ENCODE assay signal across 28 mouse cellular contexts in the genomic region with DNA sequence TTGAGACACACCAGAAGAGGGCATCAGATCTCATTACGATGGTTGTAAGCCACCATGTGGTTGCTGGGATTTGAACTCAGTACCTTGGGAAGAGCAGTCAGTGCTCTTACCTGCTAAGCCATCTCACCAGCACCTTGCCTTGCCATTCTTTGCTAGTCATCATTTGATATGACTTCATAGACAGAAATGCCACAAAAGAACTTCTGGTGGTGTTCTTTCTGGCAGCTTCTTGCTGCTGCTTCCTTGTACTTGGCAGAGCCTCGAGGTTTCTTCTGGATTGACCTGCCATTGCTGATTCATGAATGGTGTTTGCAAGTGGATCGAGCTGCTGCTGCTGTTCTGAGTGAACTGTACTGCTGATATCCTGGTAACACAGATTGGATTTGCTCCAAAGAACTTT. TPM values are rescaled to one million over a fixed set of nuclear protein-coding genes. Genes with fewer than 3 reads are reported as not detected.
"Had no signal": no experiment of that assay in that cellular context is flagged by ENCODE, and none has a peak within 500 bp of the region (broad histone marks: within the 10 kb centered on the region; RNA-seq: fewer than 3 reads in every experiment).

No protein-coding gene starts in this region.

- H3K4me3 ChIP-seq: heart, adult 2 months; heart, embryonic 12.5 days; hindbrain, embryonic 10.5 days; hindbrain, embryonic 12.5 days; intestine, embryonic 15.5 days; limb, embryonic 10.5 days; limb, embryonic 12.5 days; liver, embryonic 13.5 days had no signal

- H3K4me1 ChIP-seq: heart, embryonic 12.5 days; hindbrain, embryonic 10.5 days; hindbrain, embryonic 12.5 days; intestine, embryonic 15.5 days; liver, embryonic 13.5 days had no signal

- H3K9me3 ChIP-seq: hindbrain, embryonic 10.5 days; intestine, embryonic 15.5 days; limb, embryonic 10.5 days had no signal

- H3K27me3 ChIP-seq: heart, embryonic 12.5 days; hindbrain, embryonic 12.5 days; intestine, embryonic 15.5 days; limb, embryonic 12.5 days; liver, embryonic 13.5 days had no signal

- DNase-seq: gastrocnemius, postnatal 14 days; gastrocnemius, postnatal 36 days; heart, adult 11 months; heart, adult 2 months; heart, postnatal 10 days; heart, postnatal 4 days; kidney, adult 18-20 months; kidney, adult 8-10 months; kidney, postnatal 10 days; kidney, postnatal 36 days; layer of hippocampus, adult 9-11 months; layer of hippocampus, postnatal 36 days; liver; liver, embryonic 13.5 days had no signal

- ATAC-seq: hindbrain, embryonic 16.5 days; intestine, embryonic 15.5 days; intestine, postnatal 0 days had no signal

- H3K27ac ChIP-seq: heart, adult 2 months; hindbrain, embryonic 10.5 days; hindbrain, embryonic 12.5 days; hindbrain, embryonic 14.5 days; intestine, embryonic 15.5 days; limb, embryonic 10.5 days; limb, embryonic 12.5 days; liver, embryonic 13.5 days had no signal

- H3K36me3 ChIP-seq: heart, embryonic 12.5 days; hindbrain, embryonic 10.5 days; hindbrain, embryonic 12.5 days; intestine, embryonic 15.5 days; limb, embryonic 10.5 days; limb, embryonic 12.5 days; liver, embryonic 13.5 days had no signal

RNA-seq across cellular contexts. Expression of a gene that starts 13.1 kb away (rescaled TPM):
- polyA plus RNA-seq: gonadal fat pad, adult 2 months; heart, embryonic 12.5 days; hindbrain, embryonic 10.5 days; hindbrain, embryonic 12.5 days; hindbrain, embryonic 16.5 days; intestine, embryonic 15.5 days; intestine, postnatal 0 days; kidney, embryonic 14.5 days; kidney, embryonic 16.5 days; large intestine, adult 2 months; limb, embryonic 10.5 days; limb, embryonic 12.5 days; liver, embryonic 11.5 days; liver, embryonic 13.5 days had no signal

RNA-seq across cellular contexts. Expression of a gene that starts 22.7 kb away (rescaled TPM):
- polyA plus RNA-seq: hindbrain, embryonic 16.5 days had no signal
